Mouse (Mus musculus): ENCODE data around the gene Bcl6.

Gene Bcl6

GRCm38 (mm10) chr16:23972126-23972740 is 16.4 kb downstream of the Bcl6 start:
- no peak for DNase-seq

GRCm38 (mm10) chr16:23969919-23970318 is 18.7 kb downstream of the Bcl6 start:
- DNase-seq: no peak

DNA sequence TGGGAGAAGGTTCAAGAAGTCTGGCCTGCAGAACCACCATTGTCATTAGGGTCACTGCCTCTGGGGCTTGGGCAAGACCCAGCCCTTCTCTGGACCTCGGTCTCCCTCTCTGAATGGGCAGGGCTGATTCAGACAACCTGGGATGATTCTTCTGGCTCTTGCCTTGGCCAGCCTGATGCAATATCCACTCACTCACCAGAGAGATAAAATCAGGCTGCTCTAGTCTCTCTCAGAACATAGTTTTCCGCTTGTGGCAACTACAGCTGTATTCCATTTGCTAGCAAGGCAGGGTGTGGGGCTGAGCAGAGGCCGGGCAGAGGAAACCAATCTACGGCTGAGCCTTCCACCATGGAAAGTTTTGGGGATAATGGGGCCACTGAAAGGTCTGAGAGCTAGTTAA is 19.8 kb downstream of the Bcl6 start:
- no peak for DNase-seq

DNA sequence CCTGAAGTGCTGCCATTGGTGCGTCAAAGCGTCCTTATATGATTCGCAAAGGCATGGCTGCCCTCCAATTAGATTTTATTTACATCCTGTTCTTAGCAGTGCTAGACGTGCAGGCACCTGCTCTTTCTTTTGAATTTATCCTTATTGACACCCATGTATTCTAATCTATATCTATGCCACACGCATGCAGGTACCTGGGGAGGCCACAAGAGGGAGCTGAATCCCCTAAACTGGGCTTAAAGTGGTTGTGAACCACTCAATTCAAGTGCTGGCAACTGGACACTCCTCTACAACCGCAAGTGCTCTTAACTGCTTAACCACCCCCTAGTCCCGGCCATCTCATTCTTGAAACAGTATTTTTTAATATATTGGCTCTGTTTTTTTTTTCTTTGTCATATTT is 21.4 kb downstream of the Bcl6 start:
- no peak for DNase-seq

DNA sequence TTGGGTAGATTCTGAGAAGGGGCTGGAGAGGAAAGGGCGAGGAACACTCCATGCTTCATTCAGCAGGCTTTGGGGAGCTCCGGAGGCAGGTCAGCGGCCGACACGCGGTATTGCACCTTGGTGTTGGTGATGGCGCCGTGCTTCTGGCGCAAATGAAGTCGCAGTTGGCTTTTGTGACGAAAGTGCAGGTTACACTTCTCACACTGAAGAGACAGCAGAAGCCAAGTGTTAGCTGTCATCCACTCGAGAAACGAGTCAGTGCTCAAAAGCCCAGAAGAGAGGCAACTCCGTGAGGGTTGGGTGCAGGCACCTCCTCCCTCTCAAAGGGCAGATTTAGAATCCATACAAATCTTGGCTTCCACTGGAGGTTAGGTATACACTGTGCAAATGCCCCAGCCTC is 22.6 kb downstream of the Bcl6 start:
- DNase-seq: no peak

- DNase-seq: no peak
Measured at GRCm38 (mm10) chr16:23964706-23965367, 23.8 kb downstream of the Bcl6 start.

DNA sequence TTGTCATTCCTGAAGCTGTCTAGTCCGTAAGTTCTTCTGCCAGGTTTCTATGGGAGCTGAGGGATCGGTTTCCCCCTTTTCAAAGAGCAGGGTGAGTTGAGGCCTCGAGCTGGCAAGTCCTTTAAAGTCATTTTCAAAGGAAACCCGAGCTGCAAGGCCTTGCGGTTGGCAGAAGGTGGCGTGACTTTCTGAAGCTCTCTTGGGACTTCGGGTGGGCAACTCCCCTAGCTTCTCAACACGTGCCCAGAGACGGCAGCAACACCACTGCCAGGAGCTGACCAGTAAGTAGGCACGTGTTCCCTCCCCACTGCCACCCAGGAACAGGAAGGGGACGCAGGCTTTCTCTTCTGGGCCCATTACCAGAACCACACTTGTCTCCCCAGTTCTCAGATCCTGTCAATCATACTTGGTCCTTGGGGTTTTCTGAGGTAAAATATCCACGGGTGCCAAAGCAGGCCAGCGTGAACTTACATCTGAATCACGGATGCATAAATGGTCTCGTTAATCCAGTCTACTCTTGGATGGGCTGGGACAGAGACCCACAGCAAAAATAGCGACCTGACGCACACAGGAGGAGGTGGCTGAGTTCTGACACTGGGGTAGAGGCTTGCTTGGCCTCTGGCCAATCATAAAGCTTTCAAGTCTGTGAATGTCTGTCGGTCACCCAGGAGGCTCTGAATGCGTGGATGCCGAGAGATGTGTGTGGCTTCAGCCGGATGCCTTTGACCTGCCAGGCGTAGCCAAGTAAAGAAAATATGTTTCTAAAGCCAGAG is 24.6 kb downstream of the Bcl6 start:
- no peak for DNase-seq

GRCm38 (mm10) chr16:23962401-23962800 is 26.3 kb downstream of the Bcl6 start:
- peak; percentile 70 for DNase-seq

- no peak for DNase-seq
Measured at GRCm38 (mm10) chr16:23958938-23959337, 29.7 kb downstream of the Bcl6 start.

DNA sequence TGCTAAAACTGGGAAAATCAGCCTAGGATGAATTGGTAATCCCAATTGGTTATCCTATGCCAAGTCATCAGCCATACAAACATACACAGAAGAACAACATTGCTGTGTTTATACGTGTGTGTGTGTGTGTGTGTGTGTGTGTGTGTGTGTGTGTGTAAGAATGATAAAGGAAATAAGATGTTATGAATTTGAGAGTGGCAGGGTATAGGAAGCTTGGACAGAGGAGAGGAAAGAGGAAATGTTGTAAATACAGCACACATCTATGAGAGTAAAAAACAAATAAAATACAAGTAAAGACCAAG is 34.7 kb downstream of the Bcl6 start:
- no peak for DNase-seq

DNA sequence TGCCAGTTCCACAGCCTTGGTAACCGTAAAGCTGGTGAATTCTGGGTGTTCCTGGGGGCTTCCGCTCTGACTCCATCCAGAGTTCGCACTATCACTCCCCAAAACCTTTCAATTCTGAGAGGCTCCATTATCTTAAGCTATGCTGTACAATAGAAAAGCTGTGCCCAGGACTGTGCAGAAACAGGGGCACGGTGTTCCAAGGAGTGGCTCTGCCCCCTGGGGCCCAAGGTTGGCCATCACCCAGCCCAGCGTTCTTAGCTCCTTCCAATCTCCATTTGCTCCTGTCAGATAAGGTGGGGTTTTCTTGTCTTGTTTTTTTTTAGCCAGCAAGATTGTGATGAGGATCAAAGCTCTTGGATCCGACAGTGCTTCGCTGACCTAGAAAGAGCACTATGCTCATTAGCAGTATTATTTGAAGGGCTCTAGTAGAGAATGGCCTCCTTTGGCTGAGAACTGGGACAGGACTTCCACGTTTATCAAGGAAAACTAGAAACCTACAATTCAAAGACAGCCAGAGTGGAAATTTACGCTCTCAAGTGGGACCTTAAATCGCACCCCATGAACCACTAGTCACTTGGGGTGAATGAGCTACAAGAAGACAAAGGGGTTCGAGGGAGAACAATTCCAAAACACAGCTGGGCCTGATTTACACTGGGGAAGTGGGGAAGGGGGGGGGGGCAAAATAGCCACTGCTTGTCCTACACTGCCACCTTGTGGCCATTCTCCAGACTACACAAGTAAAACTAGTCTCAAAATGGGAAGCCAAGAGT is 35.3 kb downstream of the Bcl6 start:
- peak; percentile 53 for DNase-seq

- DNase-seq: no peak
Measured at GRCm38 (mm10) chr16:23952101-23952727, 36.4 kb downstream of the Bcl6 start.

DNA sequence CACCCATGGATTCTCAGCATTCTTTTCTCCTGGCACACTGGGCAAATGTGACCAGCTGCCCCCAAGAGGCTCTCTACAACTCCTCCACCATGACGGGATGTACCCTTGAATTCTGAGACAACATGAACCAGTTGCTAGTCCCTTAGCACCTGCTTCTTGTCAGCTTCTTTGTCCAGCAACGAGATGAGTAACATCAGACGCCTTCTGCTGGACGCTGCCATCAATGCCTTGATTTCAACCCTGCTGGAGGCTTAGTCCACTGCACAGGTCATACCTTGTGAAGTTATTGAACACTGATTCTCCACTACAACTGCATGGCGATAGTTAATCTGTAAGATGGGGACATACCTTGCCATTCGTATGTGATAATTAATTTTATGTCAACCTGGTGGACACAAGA is 41.0 kb downstream of the Bcl6 start:
- no peak for DNase-seq

DNA sequence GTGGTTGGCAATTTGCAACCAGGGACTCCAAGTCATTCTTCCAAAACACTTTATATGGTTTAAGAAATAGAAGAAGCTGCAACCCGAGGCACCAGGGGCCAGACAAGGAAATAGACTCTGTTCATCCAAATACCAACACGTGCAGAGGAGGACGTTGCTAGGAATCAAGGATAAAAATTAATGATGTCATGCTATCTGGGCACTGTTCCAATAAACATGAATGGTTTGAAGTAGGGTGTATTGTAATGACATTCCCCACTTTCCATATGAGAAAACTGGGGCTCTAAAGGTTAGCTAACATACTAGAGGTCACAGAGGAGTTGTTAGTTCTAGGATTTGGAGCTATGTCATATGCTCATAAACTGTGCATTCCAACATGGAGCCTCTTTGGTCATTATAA is 43.9 kb downstream of the Bcl6 start:
- DNase-seq: no peak

GRCm38 (mm10) chr16:23934397-23934796 is 54.3 kb downstream of the Bcl6 start:
- DNase-seq: no peak

- DNase-seq: no peak
Measured at GRCm38 (mm10) chr16:23932294-23932693, 56.4 kb downstream of the Bcl6 start, which contains the start of gene Rtp2. Gene Rtp2 (minus strand): TSS chr16:23932394.

- DNase-seq: no peak
Measured at GRCm38 (mm10) chr16:23931275-23931674, 57.4 kb downstream of the Bcl6 start.

- DNase-seq: no peak
Measured at GRCm38 (mm10) chr16:23930426-23931073, 58.1 kb downstream of the Bcl6 start.

DNA sequence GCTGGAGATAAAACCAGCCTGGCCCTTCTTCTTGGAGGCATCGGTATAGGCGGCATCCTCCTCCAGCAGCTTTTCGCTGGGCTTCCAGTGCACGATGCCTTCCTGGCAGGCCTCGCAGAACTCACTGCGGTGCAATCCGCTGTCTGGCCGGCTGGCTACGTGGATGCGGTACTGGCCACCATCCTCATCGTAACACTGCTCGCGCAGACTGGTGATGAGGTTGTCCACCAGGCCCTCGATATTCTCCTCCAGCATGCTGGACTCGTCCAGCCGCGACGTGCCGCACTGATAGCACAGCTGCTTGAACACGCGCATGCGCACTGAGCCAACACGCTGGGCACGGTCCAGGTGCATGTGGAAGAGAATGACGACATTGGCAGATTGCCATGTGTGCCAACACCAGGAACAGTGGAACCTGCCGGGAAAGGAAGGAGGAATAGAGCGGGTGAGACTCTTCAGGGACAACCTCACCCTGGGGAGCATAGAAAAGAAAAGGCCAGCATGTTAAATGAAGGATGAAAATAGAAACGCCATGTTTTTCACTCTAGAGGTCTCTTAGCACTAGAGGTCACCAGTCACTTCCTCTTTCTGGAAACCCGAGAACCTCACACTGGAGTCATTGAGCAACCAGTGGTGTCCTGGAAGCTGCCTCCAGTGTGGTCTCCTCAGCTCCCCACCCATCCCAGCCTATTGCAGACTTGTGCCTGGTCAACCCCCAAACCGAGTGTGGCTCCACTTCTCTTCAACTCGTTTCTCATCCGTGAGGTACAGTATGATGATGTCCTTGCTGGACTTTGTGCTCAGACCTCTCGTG is 61.1 kb downstream of the Bcl6 start:
- no peak for DNase-seq

DNA sequence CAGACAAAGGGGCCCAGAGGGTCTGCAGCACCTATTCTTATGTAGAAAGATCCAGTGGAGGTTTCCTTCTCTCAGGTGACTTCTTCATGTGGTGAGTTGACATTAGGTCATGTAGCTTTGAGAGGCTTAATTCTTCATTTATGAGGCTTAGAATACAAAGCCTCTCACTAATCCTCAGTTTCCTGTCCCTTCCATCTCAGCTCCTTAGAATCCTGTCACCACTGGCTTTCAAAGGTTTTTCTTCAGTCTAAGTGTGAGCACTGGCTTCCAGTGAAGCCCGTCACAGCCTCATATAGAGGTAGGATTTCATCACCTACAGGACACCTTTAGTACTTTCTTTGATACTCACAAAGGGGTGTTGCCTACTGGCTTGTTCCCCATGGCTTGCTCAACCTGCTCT is 65.7 kb downstream of the Bcl6 start:
- no peak for DNase-seq

DNA sequence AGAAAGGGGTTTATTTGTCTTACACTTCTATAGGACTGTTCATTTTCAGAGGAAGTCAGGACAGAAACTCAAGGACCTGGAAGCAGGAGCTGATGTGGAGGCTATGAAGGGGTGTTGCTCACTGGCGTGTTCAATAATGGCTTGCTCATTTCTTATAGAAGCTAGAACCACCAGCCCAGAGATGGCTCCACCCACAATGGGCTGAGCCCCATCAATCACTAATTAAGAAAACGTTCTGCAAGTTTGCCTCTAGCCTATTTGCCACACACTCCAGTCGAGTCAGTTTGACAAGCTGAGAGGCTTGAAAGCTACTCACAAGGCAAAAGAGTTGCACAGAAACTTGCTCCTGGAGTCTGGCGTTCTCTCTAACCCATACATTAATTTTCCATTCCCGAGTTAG is 67.0 kb downstream of the Bcl6 start:
- no peak for DNase-seq

DNA sequence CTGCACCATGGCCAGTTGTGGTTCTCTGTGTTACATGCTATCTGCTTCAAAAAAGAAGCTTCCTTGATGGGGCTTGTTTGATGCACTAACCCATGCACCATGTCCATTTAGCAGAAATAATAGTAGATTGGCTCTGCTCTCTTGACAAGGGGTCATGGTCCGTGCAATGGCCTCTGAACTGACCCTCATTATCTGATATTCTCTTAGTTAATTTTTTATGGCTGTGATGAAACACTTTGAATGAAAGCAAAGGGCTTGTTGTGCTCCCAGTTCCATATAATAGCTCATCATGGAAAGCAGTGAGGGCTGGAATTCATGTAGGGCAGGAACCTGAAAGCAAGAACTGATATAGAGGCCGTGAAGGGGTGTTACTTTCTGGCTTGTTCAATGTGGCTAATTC is 69.2 kb downstream of the Bcl6 start:
- no peak for DNase-seq

All from kidney, adult 9 months (tissue).